Mouse (Mus musculus) ES-Bruce4 (cell line): ENCODE results near the gene Sprn. TPM values are rescaled to one million over a fixed set of nuclear protein-coding genes. Genes with fewer than 3 reads are reported as not detected.

Experiments
- H3K27ac ChIP-seq: 2 replicates; pipeline ENCODE4 v1.5.1; 2012; ENCODE audit warnings: low read length, inconsistent platforms; ENCODE audit not compliant: insufficient read depth
- H3K27me3 ChIP-seq: 2 replicates; pipeline ENCODE4 v1.6.1; 2012; ENCODE audit warnings: mild to moderate bottlenecking, low read length, inconsistent platforms; ENCODE audit not compliant: control insufficient read depth, poor library complexity, insufficient read depth, severe bottlenecking
- H3K36me3 ChIP-seq: 2 replicates; pipeline ENCODE4 v1.6.1; 2012; ENCODE audit warnings: inconsistent platforms, mild to moderate bottlenecking, low read length, moderate library complexity; ENCODE audit not compliant: control insufficient read depth, poor library complexity, insufficient read depth, severe bottlenecking
- H3K4me1 ChIP-seq: one replicate; pipeline ENCODE4 v1.8.1; 2011; ENCODE audit warnings: low read length; ENCODE audit not compliant: control insufficient read depth, insufficient read depth
- H3K4me3 ChIP-seq: 2 replicates; pipeline ENCODE4 v1.5.1; 2011; ENCODE audit warnings: low read depth, mild to moderate bottlenecking, low read length
- H3K9ac ChIP-seq: 2 replicates; pipeline ENCODE4 v1.6.1; 2012; ENCODE audit warnings: low read depth, mild to moderate bottlenecking, inconsistent platforms; ENCODE audit not compliant: poor library complexity, severe bottlenecking
- H3K9me3 ChIP-seq: replicated peaks from 2 replicates; pipeline ENCODE4 v1.6.1; 2012; ENCODE audit warnings: mild to moderate bottlenecking, low read length, inconsistent platforms; ENCODE audit not compliant: control insufficient read depth, poor library complexity, insufficient read depth, severe bottlenecking
- CTCF ChIP-seq: IDR thresholded peaks from one replicate; pipeline ENCODE4 v1.8.1; 2011; ENCODE audit warnings: low read depth, low read length
- EP300 ChIP-seq: IDR thresholded peaks from 2 replicates; pipeline ENCODE4 v1.6.1; 2011; ENCODE audit warnings: low read depth, low read length; ENCODE audit not compliant: insufficient read depth
- POLR2A ChIP-seq: IDR thresholded peaks from one replicate; pipeline ENCODE4 v1.8.1; 2011; ENCODE audit warnings: low read length; ENCODE audit not compliant: insufficient read depth
- polyA plus RNA-seq: library from polyadenylated mRNA; stranded (reverse); fragments of >200 nt; gene quantifications from 2 replicates; pipeline ENCODE4 v1.2.4, GENCODE M21; 2011; ENCODE audit warnings: low read depth; ENCODE audit not compliant: missing spikeins, insufficient read depth, insufficient read length

The Sprn gene
- polyA plus RNA-seq, 1 experiment, result 0.24 TPM

GRCm38 (mm10) chr7:140126934-140127333, 27.7 kb downstream of the Sprn start:
- peaks cover 7% of the 10 kb centered on the region for H3K4me1 ChIP-seq
- H3K9ac ChIP-seq, result no peak overlapping the region
- no peaks in the 10 kb centered on the region for H3K27me3 ChIP-seq
- TF ChIP-seq EP300, result no peak
- no peak overlapping the region for H3K27ac ChIP-seq
- 0 out of 2 replicates have a peak overlapping the region, but pooled peaks have one; percentile 1 for H3K4me3 ChIP-seq
- H3K36me3 ChIP-seq, result peaks cover 14% of the 10 kb centered on the region
- H3K9me3 ChIP-seq, result no peaks in the 10 kb centered on the region

- H3K9ac ChIP-seq, result peak overlapping the region; percentile 88
- peak overlapping the region; percentile 37 for H3K27ac ChIP-seq
- no peaks in the 10 kb centered on the region for H3K9me3 ChIP-seq
- H3K36me3 ChIP-seq, result peaks cover 10% of the 10 kb centered on the region
- peak overlapping the region; percentile 90 for H3K4me3 ChIP-seq
- H3K4me1 ChIP-seq, result peaks cover 7% of the 10 kb centered on the region
- TF ChIP-seq POLR2A (no peak), EP300 (no peak), CTCF (no peak)
- H3K27me3 ChIP-seq, result no peaks in the 10 kb centered on the region
Observed at GRCm38 (mm10) chr7:140126022-140126350, 28.7 kb downstream of the Sprn start.

GRCm38 (mm10) chr7:140125278-140126021, 29.2 kb downstream of the Sprn start:
- H3K9ac ChIP-seq, result peak overlapping the region; percentile 88
- peak overlapping the region; percentile 37 for H3K27ac ChIP-seq
- no peaks in the 10 kb centered on the region for H3K9me3 ChIP-seq
- peaks cover 7% of the 10 kb centered on the region for H3K4me1 ChIP-seq
- peak; percentile 36; the same call in 1 of the 2 replicates for TF ChIP-seq EP300
- TF ChIP-seq CTCF, result no peak
- peak; percentile 82 for TF ChIP-seq POLR2A
- H3K36me3 ChIP-seq, result peaks cover 6% of the 10 kb centered on the region
- H3K4me3 ChIP-seq, result peak overlapping the region; percentile 90
- no peaks in the 10 kb centered on the region for H3K27me3 ChIP-seq

GRCm38 (mm10) chr7:140124382-140124781, 30.3 kb downstream of the Sprn start:
- Histone ChIP-seq H3K4me3 (no peak overlapping the region), H3K9me3 (no peaks in the 10 kb centered on the region), H3K27ac (no peak overlapping the region), H3K36me3 (peaks cover 3% of the 10 kb centered on the region; the same call in 1 of the 2 replicates), H3K27me3 (no peaks in the 10 kb centered on the region), H3K4me1 (peaks cover 7% of the 10 kb centered on the region), H3K9ac (no peak overlapping the region)
- TF ChIP-seq EP300 (no peak), POLR2A (no peak), CTCF (no peak)

GRCm38 (mm10) chr7:140122765-140123164, 31.9 kb downstream of the Sprn start:
- no peak overlapping the region for H3K9ac ChIP-seq
- H3K4me1 ChIP-seq, result peaks cover 7% of the 10 kb centered on the region
- H3K27ac ChIP-seq, result no peak overlapping the region
- H3K36me3 ChIP-seq, result no peaks in the 10 kb centered on the region
- H3K4me3 ChIP-seq, result no peak overlapping the region
- H3K9me3 ChIP-seq, result no peaks in the 10 kb centered on the region
- no peaks in the 10 kb centered on the region for H3K27me3 ChIP-seq
- no peak for TF ChIP-seq POLR2A
- TF ChIP-seq EP300, result no peak
- no peak for TF ChIP-seq CTCF

DNA sequence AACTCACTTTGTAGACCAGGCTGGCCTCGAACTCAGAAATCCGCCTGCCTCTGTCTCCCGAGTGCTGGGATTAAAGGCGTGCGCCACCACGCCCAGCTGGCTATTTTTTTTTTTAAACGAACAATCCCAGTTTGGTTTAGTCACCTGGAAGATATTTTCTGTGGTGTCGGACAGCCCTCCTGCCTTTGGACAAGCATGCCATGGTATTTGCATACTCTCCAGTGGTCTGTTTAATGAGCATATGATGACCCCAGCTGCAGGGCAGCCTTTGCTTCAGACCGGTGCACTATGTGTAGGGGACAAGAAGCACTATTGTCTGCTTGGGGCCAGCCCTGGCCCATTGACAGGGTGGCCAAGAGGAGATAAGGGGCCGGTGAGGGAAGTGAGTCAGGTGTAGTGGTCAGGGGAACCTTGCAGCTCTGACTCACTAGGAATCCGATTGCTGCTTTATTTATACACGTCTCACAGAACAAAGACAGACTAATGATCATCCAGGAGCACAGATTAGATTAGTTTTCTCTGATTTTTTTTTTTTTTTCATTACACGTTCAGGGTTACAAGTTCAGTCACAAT, 33.3 kb downstream of the Sprn start:
- peaks cover 2% of the 10 kb centered on the region for H3K4me1 ChIP-seq
- H3K4me3 ChIP-seq, result no peak overlapping the region
- no peak overlapping the region for H3K9ac ChIP-seq
- H3K27ac ChIP-seq, result no peak overlapping the region
- TF ChIP-seq POLR2A (no peak), EP300 (no peak), CTCF (no peak)
- H3K9me3 ChIP-seq, result no peaks in the 10 kb centered on the region
- H3K36me3 ChIP-seq, result no peaks in the 10 kb centered on the region
- H3K27me3 ChIP-seq, result no peaks in the 10 kb centered on the region
